Mouse (Mus musculus): ENCODE data around the gene Cmss1.

The Cmss1 gene

GRCm38 (mm10) chr16:57478451-57478850 is 128.2 kb downstream of the Cmss1 start:
- no peak for DNase-seq (ENCODE audit: low spot score in 2 of 2)

- DNase-seq (ENCODE audit: low spot score in 2 of 2): no peak
Observed at GRCm38 (mm10) chr16:57473415-57474085, 133.1 kb downstream of the Cmss1 start.

GRCm38 (mm10) chr16:57471071-57471470 is 135.6 kb downstream of the Cmss1 start:
- no peak for DNase-seq (ENCODE audit: low spot score in 2 of 2)

GRCm38 (mm10) chr16:57470286-57470830 is 136.3 kb downstream of the Cmss1 start:
- DNase-seq (ENCODE audit: low spot score in 2 of 2): no peak

GRCm38 (mm10) chr16:57469869-57470268 is 136.8 kb downstream of the Cmss1 start:
- DNase-seq (ENCODE audit: low spot score in 2 of 2): no peak

- no peak for DNase-seq (ENCODE audit: low spot score in 2 of 2)
Observed at GRCm38 (mm10) chr16:57469301-57469700, 137.4 kb downstream of the Cmss1 start.

- DNase-seq (ENCODE audit: low spot score in 2 of 2): no peak
Observed at GRCm38 (mm10) chr16:57465386-57465913, 141.2 kb downstream of the Cmss1 start.

GRCm38 (mm10) chr16:57456003-57456402 is 150.7 kb downstream of the Cmss1 start:
- DNase-seq (ENCODE audit: low spot score in 2 of 2): no peak

GRCm38 (mm10) chr16:57455573-57455972 is 151.1 kb downstream of the Cmss1 start:
- no peak for DNase-seq (ENCODE audit: low spot score in 2 of 2)

GRCm38 (mm10) chr16:57454106-57454763 is 152.4 kb downstream of the Cmss1 start:
- no peak for DNase-seq (ENCODE audit: low spot score in 2 of 2)

GRCm38 (mm10) chr16:57453009-57453408 is 153.7 kb downstream of the Cmss1 start:
- no peak for DNase-seq (ENCODE audit: low spot score in 2 of 2)

GRCm38 (mm10) chr16:57445096-57446094 is 161.3 kb downstream of the Cmss1 start:
- DNase-seq (ENCODE audit: low spot score in 2 of 2): no peak

GRCm38 (mm10) chr16:57440706-57441437 is 165.8 kb downstream of the Cmss1 start:
- DNase-seq (ENCODE audit: low spot score in 2 of 2): no peak

- DNase-seq (ENCODE audit: low spot score in 2 of 2): no peak
Observed at GRCm38 (mm10) chr16:57439206-57439605, 167.5 kb downstream of the Cmss1 start.

- no peak for DNase-seq (ENCODE audit: low spot score in 2 of 2)
Observed at GRCm38 (mm10) chr16:57438288-57438685, 168.4 kb downstream of the Cmss1 start.

- no peak for DNase-seq (ENCODE audit: low spot score in 2 of 2)
Observed at GRCm38 (mm10) chr16:57437523-57438287, 169.0 kb downstream of the Cmss1 start.

GRCm38 (mm10) chr16:57434640-57435039 is 172.0 kb downstream of the Cmss1 start:
- no peak for DNase-seq (ENCODE audit: low spot score in 2 of 2)

GRCm38 (mm10) chr16:57433671-57434070 is 173.0 kb downstream of the Cmss1 start:
- DNase-seq (ENCODE audit: low spot score in 2 of 2): no peak

GRCm38 (mm10) chr16:57433173-57433572 is 173.5 kb downstream of the Cmss1 start:
- DNase-seq (ENCODE audit: low spot score in 2 of 2): no peak

GRCm38 (mm10) chr16:57431294-57431693 is 175.4 kb downstream of the Cmss1 start:
- DNase-seq (ENCODE audit: low spot score in 2 of 2): no peak

Data from right cerebral cortex, postnatal 36 days (tissue).